Mouse (Mus musculus) stomach, embryonic 14.5 days (tissue): ENCODE measurements around the gene Slc25a17. TPM values are rescaled to one million over a fixed set of nuclear protein-coding genes. Genes with fewer than 3 reads are reported as not detected.

Experiments
- ATAC-seq: fragments of 200-750 bp; cut with Nextera tagmentation; 2 replicates; pipeline ENCODE4 v1.8.0; 2017; ENCODE audit warnings: low read depth, moderate TSS enrichment; ENCODE audit not compliant: insufficient number of reproducible peaks, insufficient read depth, low FRiP score
- H3K27ac ChIP-seq: fragments of 300-500 bp; sonication (generic); 2 replicates; pipeline ENCODE4 v1.5.1; 2014; ENCODE audit warnings: mild to moderate bottlenecking, low read length, moderate library complexity, mixed read lengths
- H3K27me3 ChIP-seq: fragments of 300-500 bp; sonication (generic); 2 replicates; pipeline ENCODE4 v1.6.1; 2014; ENCODE audit warnings: low read length, control low read depth, mixed read lengths; ENCODE audit not compliant: control insufficient read depth, insufficient read depth
- H3K36me3 ChIP-seq: fragments of 300-500 bp; sonication (generic); 2 replicates; pipeline ENCODE4 v1.6.1; 2014; ENCODE audit warnings: mild to moderate bottlenecking, control low read depth, low read length, moderate library complexity, mixed read lengths; ENCODE audit not compliant: control insufficient read depth, insufficient read depth
- H3K4me1 ChIP-seq: fragments of 300-500 bp; sonication (generic); 2 replicates; pipeline ENCODE4 v1.6.1; 2014; ENCODE audit warnings: low read length, control low read depth, mixed read lengths; ENCODE audit not compliant: control insufficient read depth, insufficient read depth
- H3K4me2 ChIP-seq: fragments of 300-500 bp; sonication (generic); replicated peaks from 2 replicates; pipeline ENCODE4 v1.6.1; 2014; ENCODE audit warnings: low read depth, low read length, control low read depth
- H3K4me3 ChIP-seq: fragments of 300-500 bp; sonication (generic); 2 replicates; pipeline ENCODE4 v1.5.1; 2014; ENCODE audit warnings: low read depth, low read length, control low read depth
- H3K9ac ChIP-seq: fragments of 300-500 bp; sonication (generic); replicated peaks from 2 replicates; pipeline ENCODE4 v1.6.1; 2014; ENCODE audit warnings: low read depth, mild to moderate bottlenecking, control low read depth, low read length, moderate library complexity, mixed read lengths
- H3K9me3 ChIP-seq: fragments of 300-500 bp; sonication (generic); 2 replicates; pipeline ENCODE4 v1.6.1; 2016; ENCODE audit warnings: low read depth, low read length, control low read depth; ENCODE audit not compliant: control insufficient read depth
- WGBS: fragments of 180-500 bp; shearing (Covaris S2); extraction: QIAGEN DNeasy Blood & Tissue Kit; methylation state at CpG from one replicate; pipeline ENCODE4 v1.1.7; 2014; 5-methylcytosine and 5-hydroxymethylcytosine counted together
- polyA plus RNA-seq: library from polyadenylated mRNA; unstranded; fragments of >200 nt; fragmentation: Nextera tagmentation; extraction: Ambion mirVana; gene quantifications from 2 replicates; pipeline ENCODE4 v1.2.1, GENCODE M21; 2014

Slc25a17 gene
- polyA plus RNA-seq, 1 experiment from 2014 or later, result 110 TPM

DNA sequence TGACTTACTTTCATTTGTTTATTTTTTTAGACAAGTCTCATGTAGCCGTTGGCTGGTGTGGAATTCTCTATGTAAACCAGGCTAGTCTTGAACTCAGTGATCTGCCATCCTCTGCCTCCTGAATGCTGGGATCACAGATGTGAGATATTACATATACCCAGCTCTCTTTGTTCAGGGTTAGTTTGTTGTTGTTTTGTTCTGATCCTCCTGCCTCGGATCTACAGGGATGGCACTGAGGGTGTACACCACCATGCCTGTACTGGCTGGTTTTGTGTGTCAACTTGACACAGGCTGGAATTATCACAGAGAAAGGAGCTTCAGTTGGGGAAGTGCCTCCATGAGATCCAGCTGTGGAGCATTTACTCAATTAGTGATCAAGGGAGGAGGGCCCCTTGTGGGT lies 12.2 kb downstream of the Slc25a17 start:
- 33% methylated on average over 2 of the region's 2 CpGs for WGBS
- Histone ChIP-seq H3K27me3 (no peaks in the 10 kb centered on the region), H3K27ac (no peak overlapping the region), H3K36me3 (0 out of 2 replicates have a peak, but pooled peaks cover 3% of the 10 kb centered on the region), H3K9ac (no peak overlapping the region), H3K4me2 (no peak overlapping the region), H3K4me3 (no peak overlapping the region), H3K4me1 (peaks cover 2% of the 10 kb centered on the region; the same call in 1 of the 2 replicates), H3K9me3 (no peaks in the 10 kb centered on the region)
- ATAC-seq, result no peak

GRCm38 (mm10) chr15:81347466-81347865 lies 13.1 kb downstream of the Slc25a17 start:
- H3K4me2 ChIP-seq, result no peak overlapping the region
- H3K9me3 ChIP-seq, result no peaks in the 10 kb centered on the region
- peaks cover 2% of the 10 kb centered on the region; the same call in 1 of the 2 replicates for H3K4me1 ChIP-seq
- H3K4me3 ChIP-seq, result no peak overlapping the region
- ATAC-seq, result no peak
- H3K9ac ChIP-seq, result no peak overlapping the region
- H3K27me3 ChIP-seq, result no peaks in the 10 kb centered on the region
- H3K36me3 ChIP-seq, result 0 out of 2 replicates have a peak, but pooled peaks cover 3% of the 10 kb centered on the region
- no peak overlapping the region for H3K27ac ChIP-seq
- WGBS, result 92% methylated on average over 2 of the region's 2 CpGs

- no peaks in the 10 kb centered on the region for H3K4me1 ChIP-seq
- H3K27me3 ChIP-seq, result no peaks in the 10 kb centered on the region
- 92% methylated on average over 2 of the region's 2 CpGs for WGBS
- no peak overlapping the region for H3K27ac ChIP-seq
- H3K9me3 ChIP-seq, result no peaks in the 10 kb centered on the region
- H3K9ac ChIP-seq, result no peak overlapping the region
- H3K4me2 ChIP-seq, result no peak overlapping the region
- peaks cover 26% of the 10 kb centered on the region for H3K36me3 ChIP-seq
- ATAC-seq, result no peak
- no peak overlapping the region for H3K4me3 ChIP-seq
Observed at GRCm38 (mm10) chr15:81341426-81341825, 19.2 kb downstream of the Slc25a17 start.

DNA sequence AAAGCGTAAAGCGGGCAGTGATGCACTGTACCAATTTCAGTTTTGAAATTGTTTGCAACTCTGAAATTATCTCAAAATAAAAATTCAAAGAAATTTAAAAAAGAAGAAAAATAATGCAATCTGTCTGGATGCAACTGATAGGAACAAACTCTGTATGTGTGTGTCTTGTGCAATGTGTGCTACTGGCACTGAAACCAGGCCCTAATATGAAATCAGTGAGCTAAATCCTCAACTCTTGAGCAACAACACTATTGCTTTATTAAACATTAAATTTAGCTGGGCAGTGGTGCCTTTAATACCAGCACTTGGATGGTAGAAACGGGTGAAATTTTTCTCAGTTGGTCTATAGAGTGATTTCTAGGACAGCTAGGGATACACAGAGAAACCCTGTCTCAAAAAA lies 21.5 kb downstream of the Slc25a17 start:
- no peak overlapping the region for H3K4me3 ChIP-seq
- no peak overlapping the region for H3K4me2 ChIP-seq
- WGBS, result 91% methylated on average over 3 of the region's 3 CpGs
- H3K36me3 ChIP-seq, result peaks cover 41% of the 10 kb centered on the region
- no peaks in the 10 kb centered on the region for H3K9me3 ChIP-seq
- H3K4me1 ChIP-seq, result no peaks in the 10 kb centered on the region
- no peaks in the 10 kb centered on the region for H3K27me3 ChIP-seq
- H3K9ac ChIP-seq, result no peak overlapping the region
- H3K27ac ChIP-seq, result no peak overlapping the region
- no peak for ATAC-seq

DNA sequence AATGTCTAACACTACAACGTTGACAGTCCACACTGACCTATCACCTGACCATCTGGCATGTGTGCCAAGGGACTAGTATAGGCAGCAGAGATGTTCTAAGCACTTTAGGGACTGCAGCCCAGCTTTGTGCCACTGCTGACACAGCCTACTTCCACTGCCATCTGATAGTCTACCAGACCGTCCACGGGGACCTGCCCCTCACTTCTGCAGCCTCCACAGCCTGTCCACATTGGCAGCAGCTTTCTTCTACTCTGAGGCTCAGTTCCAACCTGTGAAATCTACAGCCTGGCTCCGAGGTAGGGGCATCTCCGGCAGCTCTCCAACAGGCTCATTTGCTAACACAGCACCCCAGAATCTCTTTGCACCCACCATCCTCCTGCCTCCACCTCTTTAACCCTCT lies 24.1 kb downstream of the Slc25a17 start:
- Histone ChIP-seq H3K4me3 (no peak overlapping the region), H3K4me2 (no peak overlapping the region), H3K27me3 (no peaks in the 10 kb centered on the region), H3K4me1 (no peaks in the 10 kb centered on the region), H3K27ac (no peak overlapping the region), H3K36me3 (peaks cover 49% of the 10 kb centered on the region), H3K9ac (no peak overlapping the region), H3K9me3 (no peaks in the 10 kb centered on the region)
- 85% methylated on average over 5 of the region's 5 CpGs for WGBS
- ATAC-seq, result no peak

- H3K4me2 ChIP-seq, result no peak overlapping the region
- H3K36me3 ChIP-seq, result peaks cover 47% of the 10 kb centered on the region
- H3K4me1 ChIP-seq, result no peaks in the 10 kb centered on the region
- H3K9ac ChIP-seq, result no peak overlapping the region
- H3K9me3 ChIP-seq, result no peaks in the 10 kb centered on the region
- no peak overlapping the region for H3K27ac ChIP-seq
- no peak for ATAC-seq
- 89% methylated on average over 4 of the region's 4 CpGs for WGBS
- no peak overlapping the region for H3K4me3 ChIP-seq
- H3K27me3 ChIP-seq, result no peaks in the 10 kb centered on the region
Observed at GRCm38 (mm10) chr15:81332517-81332916, 28.1 kb downstream of the Slc25a17 start.

DNA sequence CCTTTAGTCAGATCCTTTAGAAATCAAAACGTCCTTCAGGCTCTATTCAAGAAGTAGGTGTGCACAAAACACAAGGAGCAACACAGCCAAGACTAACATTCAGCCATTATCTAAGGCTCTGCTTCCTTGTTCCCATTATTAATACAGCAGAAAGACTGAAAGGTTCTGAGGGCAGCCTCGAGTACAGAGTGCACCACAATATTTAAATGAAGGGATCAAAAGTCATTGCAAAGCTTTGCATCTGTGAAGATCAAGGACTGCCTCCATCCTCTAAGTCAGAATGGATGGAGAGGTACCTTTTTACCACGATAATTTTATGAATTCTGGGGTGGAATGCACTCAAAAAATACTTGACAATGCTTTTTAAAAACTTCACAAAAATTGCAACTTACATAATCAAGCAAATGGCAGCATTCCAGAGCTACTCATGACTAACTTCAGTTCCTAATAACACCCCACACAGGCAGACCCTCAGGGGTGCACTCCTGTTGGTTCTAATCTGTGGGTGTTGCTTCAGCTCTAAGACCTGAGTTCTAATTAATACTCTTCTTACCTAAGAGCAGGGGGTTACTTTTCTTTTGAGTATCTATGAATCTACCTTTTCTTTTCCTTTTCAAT lies 29.7 kb downstream of the Slc25a17 start:
- no peak for ATAC-seq
- 46% methylated on average over 3 of the region's 3 CpGs for WGBS
- H3K36me3 ChIP-seq, result peaks cover 48% of the 10 kb centered on the region
- no peaks in the 10 kb centered on the region for H3K27me3 ChIP-seq
- H3K9ac ChIP-seq, result no peak overlapping the region
- no peaks in the 10 kb centered on the region for H3K9me3 ChIP-seq
- no peaks in the 10 kb centered on the region for H3K4me1 ChIP-seq
- no peak overlapping the region for H3K4me3 ChIP-seq
- H3K27ac ChIP-seq, result no peak overlapping the region
- no peak overlapping the region for H3K4me2 ChIP-seq

GRCm38 (mm10) chr15:81329721-81330369 lies 30.8 kb downstream of the Slc25a17 start:
- H3K27ac ChIP-seq, result no peak overlapping the region
- H3K4me1 ChIP-seq, result no peaks in the 10 kb centered on the region
- no peak overlapping the region for H3K4me3 ChIP-seq
- no peaks in the 10 kb centered on the region for H3K27me3 ChIP-seq
- H3K9me3 ChIP-seq, result no peaks in the 10 kb centered on the region
- no peak overlapping the region for H3K9ac ChIP-seq
- no peak for ATAC-seq
- peaks cover 41% of the 10 kb centered on the region for H3K36me3 ChIP-seq
- WGBS, result 45% methylated on average over 5 of the region's 5 CpGs
- H3K4me2 ChIP-seq, result no peak overlapping the region
